Mouse (Mus musculus) heart, embryonic 14.5 days (tissue): ENCODE measurements around the gene Frs2. TPM values are rescaled to one million over a fixed set of nuclear protein-coding genes. Genes with fewer than 3 reads are reported as not detected.

Experiments used
- ATAC-seq: fragments of 200-750 bp; cut with Nextera tagmentation; 2 replicates; pipeline ENCODE4 v1.8.0; 2017; ENCODE audit warnings: low read depth, moderate TSS enrichment; ENCODE audit not compliant: insufficient number of reproducible peaks, insufficient read depth, low FRiP score
- H3K27ac ChIP-seq, 2 experiments: fragments of 200-500 bp in 1 of 2; fragments of 300-500 bp in 1 of 2; sonication (generic) in 1 of 2; replicated peaks in 1 of 2; 2 replicates each; pipeline ENCODE4 v1.5.1; 2012 to 2014; ENCODE audit warnings: low read depth in 2 of 2, low read length in 2 of 2, control low read depth in 1 of 2, mild to moderate bottlenecking in 1 of 2, mixed read lengths in 1 of 2; ENCODE audit not compliant: control insufficient read depth in 1 of 2, insufficient read depth in 1 of 2
- H3K27me3 ChIP-seq: fragments of 300-500 bp; sonication (generic); 2 replicates; pipeline ENCODE4 v1.6.1; 2014; ENCODE audit warnings: mild to moderate bottlenecking, low read length, control low read depth; ENCODE audit not compliant: control insufficient read depth, insufficient read depth
- H3K36me3 ChIP-seq: fragments of 300-500 bp; sonication (generic); 2 replicates; pipeline ENCODE4 v1.6.1; 2014; ENCODE audit warnings: mild to moderate bottlenecking, control low read depth, low read length, mixed read lengths; ENCODE audit not compliant: control insufficient read depth, insufficient read depth
- H3K4me1 ChIP-seq, 2 experiments: fragments of 200-500 bp in 1 of 2; fragments of 300-500 bp in 1 of 2; sonication (generic) in 1 of 2; 2 replicates each; pipeline ENCODE4 v1.6.1; 2012 to 2014; ENCODE audit warnings: low read length in 2 of 2, control low read depth in 1 of 2, mixed read lengths in 1 of 2; ENCODE audit not compliant: control insufficient read depth in 2 of 2, insufficient read depth in 2 of 2
- H3K4me2 ChIP-seq: fragments of 300-500 bp; sonication (generic); 2 replicates; pipeline ENCODE4 v1.6.1; 2014; ENCODE audit warnings: mild to moderate bottlenecking, low read length
- H3K4me3 ChIP-seq, 2 experiments: fragments of 200-500 bp in 1 of 2; fragments of 300-500 bp in 1 of 2; sonication (generic) in 1 of 2; 2 replicates each; pipeline ENCODE4 v1.5.1; 2012 to 2014; ENCODE audit warnings: low read length in 2 of 2, mild to moderate bottlenecking in 2 of 2, control low read depth in 1 of 2, low read depth in 1 of 2, moderate library complexity in 1 of 2; ENCODE audit not compliant: control insufficient read depth in 1 of 2, insufficient read depth in 1 of 2
- H3K9ac ChIP-seq: fragments of 300-500 bp; sonication (generic); 2 replicates; pipeline ENCODE4 v1.6.1; 2014; ENCODE audit warnings: mild to moderate bottlenecking, low read length
- H3K9me3 ChIP-seq: fragments of 300-500 bp; sonication (generic); 2 replicates; pipeline ENCODE4 v1.6.1; 2016; ENCODE audit warnings: low read length, control low read depth; ENCODE audit not compliant: control insufficient read depth
- WGBS: fragments of 180-500 bp; shearing (Covaris S2); extraction: QIAGEN DNeasy Blood & Tissue Kit; methylation state at CpG from one replicate; pipeline ENCODE4 v1.1.7; 2014; 5-methylcytosine and 5-hydroxymethylcytosine counted together
- polyA plus RNA-seq: library from polyadenylated mRNA; unstranded; fragments of >200 nt; fragmentation: Nextera tagmentation; extraction: Ambion mirVana; gene quantifications from 2 replicates; pipeline ENCODE4 v1.2.1, GENCODE M21; 2014

Gene Frs2
- polyA plus RNA-seq, 1 experiment from 2014 or later = 26.1 TPM

GRCm38 (mm10) chr10:117106244-117106643 lies 42.1 kb downstream of the Frs2 start:
- peak; percentile 71; the same call in 1 of the 2 replicates for ATAC-seq
- peak overlapping the region; percentile 29 for H3K4me2 ChIP-seq
- H3K9ac ChIP-seq = no peak overlapping the region
- 4% methylated on average over 4 of the region's 4 CpGs for WGBS
- H3K27ac ChIP-seq = peak overlapping the region; percentile 32 to 74; a peak in 3 of 4 replicates
- H3K27me3 ChIP-seq = no peaks in the 10 kb centered on the region
- no peaks in the 10 kb centered on the region for H3K9me3 ChIP-seq
- H3K4me1 ChIP-seq = peaks cover 16 to 52% of the 10 kb centered on the region in 2 experiments
- H3K36me3 ChIP-seq = 0 out of 2 replicates have a peak, but pooled peaks cover 3% of the 10 kb centered on the region
- H3K4me3 ChIP-seq = no peak overlapping the region

- Histone ChIP-seq H3K9ac (no peak overlapping the region), H3K4me3 (no peak overlapping the region), H3K27ac (peak overlapping the region; percentile 5 to 31; a peak in 3 of 4 replicates), H3K4me1 (peaks cover 16 to 47% of the 10 kb centered on the region in 2 experiments), H3K4me2 (peak overlapping the region; percentile 9; the same call in 1 of the 2 replicates), H3K27me3 (no peaks in the 10 kb centered on the region), H3K36me3 (0 out of 2 replicates have a peak, but pooled peaks cover 3% of the 10 kb centered on the region), H3K9me3 (no peaks in the 10 kb centered on the region)
- WGBS = 50% methylated on average over 4 of the region's 4 CpGs
- ATAC-seq = no peak
These were observed 43.3 kb downstream of the Frs2 start for GRCm38 (mm10) chr10:117105015-117105414.

- no peak for ATAC-seq
- no peaks in the 10 kb centered on the region for H3K9me3 ChIP-seq
- H3K4me2 ChIP-seq = no peak overlapping the region
- no peaks in the 10 kb centered on the region for H3K27me3 ChIP-seq
- H3K4me3 ChIP-seq = no peak overlapping the region
- no peaks in the 10 kb centered on the region for H3K36me3 ChIP-seq
- H3K9ac ChIP-seq = no peak overlapping the region
- H3K4me1 ChIP-seq = peaks cover 16 to 50% of the 10 kb centered on the region in 2 experiments
- peak overlapping the region; percentile 9 to 45; a peak in 1 of 4 replicates for H3K27ac ChIP-seq
These were observed 44.3 kb downstream of the Frs2 start for GRCm38 (mm10) chr10:117103854-117104598.

- Histone ChIP-seq H3K4me1 (peaks cover 10 to 37% of the 10 kb centered on the region in 2 experiments), H3K27ac (no peak overlapping the region)
- WGBS = 77% methylated on average over 5 of the region's 5 CpGs
These were observed 48.2 kb downstream of the Frs2 start for GRCm38 (mm10) chr10:117100175-117100574.

GRCm38 (mm10) chr10:117097116-117097698 lies 51.1 kb downstream of the Frs2 start:
- ATAC-seq = no peak
- Histone ChIP-seq H3K4me1 (peaks cover 9 to 25% of the 10 kb centered on the region in 2 experiments), H3K4me3 (no peak overlapping the region), H3K9me3 (no peaks in the 10 kb centered on the region), H3K9ac (no peak overlapping the region), H3K4me2 (no peak overlapping the region), H3K27me3 (no peaks in the 10 kb centered on the region), H3K27ac (no peak overlapping the region), H3K36me3 (peaks cover 31% of the 10 kb centered on the region)
- WGBS = 73% methylated on average over 2 of the region's 2 CpGs

More at GRCm38 (mm10) chr10:117100175-117100574, 48.2 kb downstream of the Frs2 start:
- Histone ChIP-seq H3K9me3 (no peaks in the 10 kb centered on the region), H3K4me2 (no peak overlapping the region), H3K36me3 (peaks cover 15% of the 10 kb centered on the region), H3K9ac (no peak overlapping the region), H3K27me3 (no peaks in the 10 kb centered on the region), H3K4me3 (no peak overlapping the region)
- ATAC-seq = no peak

GRCm38 (mm10) chr10:117096096-117096495 lies 52.2 kb downstream of the Frs2 start:
- H3K36me3 ChIP-seq = peaks cover 34% of the 10 kb centered on the region
- 88% methylated on average over 6 of the region's 6 CpGs for WGBS
- no peak for ATAC-seq

GRCm38 (mm10) chr10:117094504-117095329 lies 53.6 kb downstream of the Frs2 start:
- 27% methylated on average over 15 of the region's 15 CpGs for WGBS
- Histone ChIP-seq H3K27ac (peak overlapping the region; percentile 31 to 60; a peak in 3 of 4 replicates), H3K27me3 (no peaks in the 10 kb centered on the region), H3K9ac (0 out of 2 replicates have a peak overlapping the region, but pooled peaks have one; percentile 25), H3K4me1 (peaks cover 8 to 24% of the 10 kb centered on the region in 2 experiments), H3K36me3 (peaks cover 34% of the 10 kb centered on the region), H3K4me2 (0 out of 2 replicates have a peak overlapping the region, but pooled peaks have one; percentile 9), H3K4me3 (no peak overlapping the region), H3K9me3 (no peaks in the 10 kb centered on the region)
- ATAC-seq = 0 out of 2 replicates have a peak, but pooled peaks have one; percentile 52

More at GRCm38 (mm10) chr10:117096096-117096495, 52.2 kb downstream of the Frs2 start:
- Histone ChIP-seq H3K4me2 (no peak overlapping the region), H3K9me3 (no peaks in the 10 kb centered on the region), H3K4me1 (peaks cover 8 to 24% of the 10 kb centered on the region in 2 experiments), H3K27me3 (no peaks in the 10 kb centered on the region), H3K4me3 (no peak overlapping the region), H3K9ac (no peak overlapping the region), H3K27ac (no peak overlapping the region)
